Mouse (Mus musculus): Measurements from ENCODE around the gene Gdpd3. TPM values are rescaled to one million over a fixed set of nuclear protein-coding genes. Genes with fewer than 3 reads are reported as not detected.

The Gdpd3 gene
- total and polyA plus RNA-seq, 3 experiments = 1.3 to 1.6 (median 1.5) TPM

- no peak overlapping the region for H3K9ac ChIP-seq (ENCODE audit: insufficient read depth, low read depth)
- dilution Hi-C loops (cut with MboI; ENCODE audit: extremely low pct_ligation_motif_present, extremely low pct_unique_long_range_greater_than_20kb, low sequenced_read_pairs) = no loop called here
- peaks cover 5% of the 10 kb centered on the region for H3K9me3 ChIP-seq (replicated peaks; ENCODE audit: low read length)
- DNase-seq (ENCODE audit: extremely low read depth) = no peak
- in situ Hi-C loops (cut with MboI; ENCODE audit: low pct_ligation_motif_present, low pct_unique_long_range_greater_than_20kb, low sequenced_read_pairs) = loop anchor here (5.0 kb wide), 3 partner anchors 80 to 995 kb away; partner anchors contain the start of gene Setd1a
- no peak overlapping the region; the same call in 1 of the 2 replicates for H3K27ac ChIP-seq (ENCODE audit: insufficient read depth, low read depth)
- H3K4me1 ChIP-seq (ENCODE audit: control insufficient read depth in 1 of 2, insufficient read depth in 2 of 2) = peaks cover 11 to 69% of the 10 kb centered on the region in 2 experiments
- peak overlapping the region in 1 of 3 experiments; percentile 34 for H3K4me3 ChIP-seq (replicated peaks in 1 of 3; ENCODE audit: low read depth in 2 of 3, low read length in 2 of 3, poor library complexity in 1 of 3)
- peaks cover 2% of the 10 kb centered on the region; the same call in 1 of the 2 replicates for H3K79me2 ChIP-seq (replicated peaks; ENCODE audit: control insufficient read depth, extremely low read depth, insufficient read depth, poor library complexity, severe bottlenecking)
- peaks cover 77 to 89% of the 10 kb centered on the region in 2 experiments for H3K36me3 ChIP-seq (replicated peaks in 1 of 2; ENCODE audit: control insufficient read depth in 1 of 2, insufficient read depth in 1 of 2, low read length in 1 of 2)
- H3K27me3 ChIP-seq (replicated peaks) = no peaks in the 10 kb centered on the region
- no peak overlapping the region for H3K4me2 ChIP-seq (ENCODE audit: insufficient read depth, low read depth, poor library complexity, severe bottlenecking)
- TF ChIP-seq POLR2A (IDR thresholded peaks at IDR 0.05; ENCODE audit: low read depth, low read length) (0 out of 2 replicates have a peak, but pooled peaks have one; percentile 8), ZKSCAN1 (IDR thresholded peaks at IDR 0.05; ENCODE audit: borderline replicate concordance, low read depth, low read length) (no peak), JUND (conservative IDR thresholded peaks at IDR 0.05; ENCODE audit: low read depth, low read length) (no peak)
Observed at GRCm38 (mm10) chr7:126781661-126782370, 15.7 kb downstream of the Gdpd3 start.

GRCm38 (mm10) chr7:126782693-126783092, 16.6 kb downstream of the Gdpd3 start:
- in situ Hi-C loops (cut with MboI; ENCODE audit: low pct_ligation_motif_present, low pct_unique_long_range_greater_than_20kb, low sequenced_read_pairs) = loop anchor here (5.0 kb wide), 3 partner anchors 80 to 995 kb away; partner anchors contain the start of gene Setd1a
- TF ChIP-seq JUN (IDR thresholded peaks at IDR 0.05; ENCODE audit: insufficient read depth, low read depth, low read length) (no peak), JUND (conservative IDR thresholded peaks at IDR 0.05; ENCODE audit: low read depth, low read length) (no peak), IRF4 (IDR thresholded peaks at IDR 0.05; ENCODE audit: low read depth, low read length) (no peak), GABPA (IDR thresholded peaks at IDR 0.05; ENCODE audit: insufficient replicate concordance, low read depth, low read length) (no peak), SMC3 (IDR thresholded peaks at IDR 0.05; ENCODE audit: low read depth, low read length) (no peak), ZC3H11A (IDR thresholded peaks at IDR 0.05; ENCODE audit: low read depth, low read length) (no peak), MAFK (IDR thresholded peaks at IDR 0.05; ENCODE audit: insufficient replicate concordance, low read length) (no peak), PAX5 (IDR thresholded peaks at IDR 0.05; ENCODE audit: low read length) (no peak), USF1 (IDR thresholded peaks at IDR 0.05; ENCODE audit: low read depth, low read length) (no peak), BHLHE40 (IDR thresholded peaks at IDR 0.05; ENCODE audit: low read depth, low read length) (no peak), ETS1 (conservative IDR thresholded peaks at IDR 0.05; ENCODE audit: low read depth, low read length) (no peak), HCFC1 (IDR thresholded peaks at IDR 0.05; ENCODE audit: low read depth, low read length) (no peak), MYC (IDR thresholded peaks at IDR 0.05; ENCODE audit: low read depth, low read length) (no peak), USF2 (conservative IDR thresholded peaks at IDR 0.05; ENCODE audit: low read depth, low read length) (no peak), MXI1 (IDR thresholded peaks at IDR 0.05; ENCODE audit: low read depth, low read length) (no peak), TBP (conservative IDR thresholded peaks at IDR 0.05; ENCODE audit: low read depth, low read length) (no peak), ZNF384 (IDR thresholded peaks at IDR 0.05; ENCODE audit: low read depth, low read length) (no peak)
- H3K9me3 ChIP-seq (replicated peaks; ENCODE audit: low read length) = peaks cover 5% of the 10 kb centered on the region
- no peak overlapping the region for H3K27ac ChIP-seq (ENCODE audit: insufficient read depth, low read depth)
- no peak for DNase-seq (ENCODE audit: extremely low read depth)
- H3K36me3 ChIP-seq (replicated peaks in 1 of 2; ENCODE audit: control insufficient read depth in 1 of 2, insufficient read depth in 1 of 2, low read length in 1 of 2) = peaks cover 85 to 96% of the 10 kb centered on the region in 2 experiments
- H3K27me3 ChIP-seq (replicated peaks) = no peaks in the 10 kb centered on the region
- no peak overlapping the region for H3K9ac ChIP-seq (ENCODE audit: insufficient read depth, low read depth)
- dilution Hi-C loops (cut with MboI; ENCODE audit: extremely low pct_ligation_motif_present, extremely low pct_unique_long_range_greater_than_20kb, low sequenced_read_pairs) = no loop called here
- H3K4me1 ChIP-seq (ENCODE audit: control insufficient read depth in 1 of 2, insufficient read depth in 2 of 2) = peaks cover 11 to 69% of the 10 kb centered on the region in 2 experiments
- H3K79me2 ChIP-seq (replicated peaks; ENCODE audit: control insufficient read depth, extremely low read depth, insufficient read depth, poor library complexity, severe bottlenecking) = peaks cover 2% of the 10 kb centered on the region; the same call in 1 of the 2 replicates
- H3K4me2 ChIP-seq (ENCODE audit: insufficient read depth, low read depth, poor library complexity, severe bottlenecking) = no peak overlapping the region
- no peak overlapping the region for H3K4me3 ChIP-seq (replicated peaks in 1 of 3; ENCODE audit: low read depth in 2 of 3, low read length in 2 of 3, poor library complexity in 1 of 3)

Data from CH12.LX (cell line).